Mouse (Mus musculus): Measurements from ENCODE around the gene Comtd1.

The Comtd1 gene

GRCm38 (mm10) chr14:21806631-21807160 lies 42.1 kb downstream of the Comtd1 start:
- peak; percentile 22 to 24 for DNase-seq (ENCODE audit: low spot score in 2 of 2)

- DNase-seq (ENCODE audit: low spot score in 2 of 2) = no peak
These were observed 42.6 kb downstream of the Comtd1 start for GRCm38 (mm10) chr14:21806203-21806602.

GRCm38 (mm10) chr14:21802543-21803206 lies 46.1 kb downstream of the Comtd1 start:
- DNase-seq (ENCODE audit: low spot score in 2 of 2) = no peak

GRCm38 (mm10) chr14:21801624-21802023 lies 47.2 kb downstream of the Comtd1 start:
- no peak for DNase-seq (ENCODE audit: low spot score in 2 of 2)

GRCm38 (mm10) chr14:21800641-21801040 lies 48.1 kb downstream of the Comtd1 start:
- DNase-seq (ENCODE audit: low spot score in 2 of 2) = no peak
